Mouse (Mus musculus) bone marrow, adult 2 months (tissue): Measurements from ENCODE around the gene Exd1.

Experiments used
- CTCF ChIP-seq: fragments of 200-500 bp; IDR thresholded peaks from 2 replicates; pipeline ENCODE4 v1.5.1; 2011; ENCODE audit warnings: low read length, control low read depth; ENCODE audit not compliant: control insufficient read depth, insufficient read depth
- POLR2A ChIP-seq: fragments of 200-500 bp; IDR thresholded peaks from 2 replicates; pipeline ENCODE4 v1.6.1; 2011; ENCODE audit warnings: low read depth, mild to moderate bottlenecking, control low read depth, low read length, borderline replicate concordance; ENCODE audit not compliant: control insufficient read depth

DNA sequence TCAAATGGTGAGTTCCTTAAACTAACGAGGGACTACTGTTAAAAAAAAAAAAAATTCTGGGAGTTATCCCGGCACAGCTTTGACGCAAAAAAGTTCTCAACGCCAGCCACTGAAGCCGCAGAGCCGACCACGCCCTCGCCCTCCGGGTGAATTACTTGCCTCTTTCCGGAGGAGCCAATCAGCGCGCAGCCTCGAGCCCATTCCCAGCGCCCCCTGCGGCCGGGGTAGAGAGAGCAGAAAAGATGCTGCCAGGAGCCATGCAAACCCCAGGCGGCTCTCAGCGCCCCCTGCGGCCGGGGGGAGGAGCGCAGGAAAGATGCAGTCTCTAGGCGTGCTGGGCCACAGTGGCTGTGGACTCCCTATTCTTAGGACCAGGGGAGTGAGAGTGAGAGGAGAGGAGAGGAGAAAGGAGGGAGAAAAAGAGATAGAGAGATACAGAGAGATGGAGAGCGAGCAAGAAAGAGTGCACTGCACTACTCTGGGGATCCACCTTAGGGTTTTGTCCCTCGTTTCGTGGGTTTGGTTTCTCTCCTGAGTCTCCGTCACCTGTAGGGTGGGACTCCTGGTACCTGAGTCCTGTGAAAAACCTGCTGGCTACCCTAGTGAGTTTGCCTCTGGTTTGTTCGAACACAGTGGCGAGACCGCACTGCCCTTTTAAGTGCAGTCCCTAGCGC, 442 bp downstream of the Exd1 start:
- peak; percentile 78 for TF ChIP-seq CTCF
- 0 out of 2 replicates have a peak, but pooled peaks have one; percentile 22 for TF ChIP-seq POLR2A
